Mouse (Mus musculus): ENCODE data around the gene Dcdc2b. TPM values are rescaled to one million over a fixed set of nuclear protein-coding genes. Genes with fewer than 3 reads are reported as not detected.

Gene Dcdc2b
- polyA plus RNA-seq, 1 experiment from 2014 or later = 1.2 TPM

- Histone ChIP-seq H3K9ac (ENCODE audit: low read depth, low read length) (peak within 1 kb of the TSS; percentile 41), H3K4me3 (ENCODE audit: low read depth, low read length) (peak within 1 kb of the TSS; percentile 70), H3K4me2 (replicated peaks; ENCODE audit: low read depth) (peak within 1 kb of the TSS; percentile 89), H3K9me3 (ENCODE audit: control insufficient read depth) (no peaks in the 10 kb centered on the region), H3K4me1 (replicated peaks; ENCODE audit: control insufficient read depth, insufficient read depth, low read length) (peaks cover 10% of the 10 kb centered on the region), H3K27ac (ENCODE audit: low read depth, low read length) (peak within 1 kb of the TSS; percentile 54), H3K27me3 (replicated peaks; ENCODE audit: control insufficient read depth, insufficient read depth, low read length) (no peaks in the 10 kb centered on the region), H3K36me3 (ENCODE audit: control insufficient read depth, insufficient read depth) (peaks cover 10% of the 10 kb centered on the region; the same call in 1 of the 2 replicates)
- peak; percentile 37 for TF ChIP-seq CTCF (IDR thresholded peaks at IDR 0.05; ENCODE audit: low read depth)
- peak; percentile 81 for ATAC-seq
- 3% methylated on average over 43 of the region's 44 CpGs for WGBS
These were observed 5.0 kb upstream of the Dcdc2b start, which contains the start of gene Iqcc for GRCm38 (mm10) chr4:129618786-129619691. Gene Iqcc (minus strand): TSS chr4:129619099.

GRCm38 (mm10) chr4:129618031-129618430, 4.0 kb upstream of the Dcdc2b start:
- peak overlapping the region; percentile 41; the same call in 1 of the 2 replicates for H3K9ac ChIP-seq (ENCODE audit: low read depth, low read length)
- WGBS = 95% methylated on average over 5 of the region's 5 CpGs
- peak overlapping the region; percentile 54; the same call in 1 of the 2 replicates for H3K27ac ChIP-seq (ENCODE audit: low read depth, low read length)
- no peak for ATAC-seq
- H3K4me3 ChIP-seq (ENCODE audit: low read depth, low read length) = peak overlapping the region; percentile 70
- H3K9me3 ChIP-seq (ENCODE audit: control insufficient read depth) = no peaks in the 10 kb centered on the region
- H3K36me3 ChIP-seq (ENCODE audit: control insufficient read depth, insufficient read depth) = peaks cover 10% of the 10 kb centered on the region; the same call in 1 of the 2 replicates
- H3K4me1 ChIP-seq (replicated peaks; ENCODE audit: control insufficient read depth, insufficient read depth, low read length) = peaks cover 10% of the 10 kb centered on the region
- TF ChIP-seq CTCF (IDR thresholded peaks at IDR 0.05; ENCODE audit: low read depth) = no peak
- H3K4me2 ChIP-seq (replicated peaks; ENCODE audit: low read depth) = peak overlapping the region; percentile 89
- no peaks in the 10 kb centered on the region for H3K27me3 ChIP-seq (replicated peaks; ENCODE audit: control insufficient read depth, insufficient read depth, low read length)

DNA sequence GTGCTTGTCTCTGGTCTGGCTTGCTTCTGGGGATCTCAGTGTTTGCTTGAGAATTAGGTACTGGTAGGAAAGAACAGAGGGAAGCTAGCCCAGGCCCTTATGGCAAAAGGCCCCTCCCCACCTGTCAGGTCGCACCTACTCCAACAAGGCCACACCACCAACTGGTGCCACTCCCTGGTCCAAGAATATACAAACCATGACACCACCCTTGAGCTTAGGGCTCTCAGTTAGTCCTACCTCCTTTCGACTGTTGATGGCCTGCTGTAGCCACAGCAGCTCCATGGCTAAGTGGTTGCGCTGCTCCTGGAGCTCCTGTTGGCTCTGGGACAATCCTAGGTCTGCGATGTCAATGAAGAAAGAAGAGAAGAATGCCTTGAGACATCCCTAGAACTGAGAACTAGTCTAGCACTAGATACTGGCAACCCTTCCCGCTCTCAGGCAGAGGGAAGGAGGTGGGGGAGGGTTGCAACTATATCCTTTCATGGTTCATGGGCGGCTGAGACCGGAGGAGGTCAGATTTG, 3.1 kb upstream of the Dcdc2b start:
- H3K4me3 ChIP-seq (ENCODE audit: low read depth, low read length) = no peak overlapping the region
- no peak for ATAC-seq
- no peak overlapping the region for H3K9ac ChIP-seq (ENCODE audit: low read depth, low read length)
- H3K4me2 ChIP-seq (replicated peaks; ENCODE audit: low read depth) = no peak overlapping the region
- WGBS = 93% methylated on average over 7 of the region's 7 CpGs
- no peaks in the 10 kb centered on the region for H3K27me3 ChIP-seq (replicated peaks; ENCODE audit: control insufficient read depth, insufficient read depth, low read length)
- H3K4me1 ChIP-seq (replicated peaks; ENCODE audit: control insufficient read depth, insufficient read depth, low read length) = peaks cover 6% of the 10 kb centered on the region
- H3K27ac ChIP-seq (ENCODE audit: low read depth, low read length) = no peak overlapping the region
- TF ChIP-seq CTCF (IDR thresholded peaks at IDR 0.05; ENCODE audit: low read depth) = no peak
- no peaks in the 10 kb centered on the region for H3K9me3 ChIP-seq (ENCODE audit: control insufficient read depth)
- H3K36me3 ChIP-seq (ENCODE audit: control insufficient read depth, insufficient read depth) = peaks cover 10% of the 10 kb centered on the region; the same call in 1 of the 2 replicates

DNA sequence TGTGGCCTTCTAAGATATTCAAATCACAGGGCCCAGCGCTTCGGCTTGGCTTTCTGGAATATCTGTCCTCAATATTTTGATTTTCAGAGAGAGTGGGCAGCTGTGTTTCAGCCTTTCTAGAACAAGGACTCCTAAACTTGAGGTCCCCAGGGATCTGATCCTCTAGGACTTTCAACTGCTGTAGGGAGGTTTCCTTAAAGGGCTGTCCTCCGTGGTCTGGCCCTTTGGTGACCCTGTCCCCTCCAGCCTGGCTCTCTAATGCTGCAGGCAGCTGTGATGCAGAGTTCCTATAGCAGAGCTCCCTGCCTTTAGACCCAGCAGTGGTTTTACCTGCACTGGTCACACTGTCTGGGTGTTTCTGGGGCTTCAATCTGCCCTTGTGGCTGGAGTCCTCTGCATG, 2.6 kb upstream of the Dcdc2b start:
- 81% methylated on average over 3 of the region's 3 CpGs for WGBS
- no peak overlapping the region for H3K27ac ChIP-seq (ENCODE audit: low read depth, low read length)

DNA sequence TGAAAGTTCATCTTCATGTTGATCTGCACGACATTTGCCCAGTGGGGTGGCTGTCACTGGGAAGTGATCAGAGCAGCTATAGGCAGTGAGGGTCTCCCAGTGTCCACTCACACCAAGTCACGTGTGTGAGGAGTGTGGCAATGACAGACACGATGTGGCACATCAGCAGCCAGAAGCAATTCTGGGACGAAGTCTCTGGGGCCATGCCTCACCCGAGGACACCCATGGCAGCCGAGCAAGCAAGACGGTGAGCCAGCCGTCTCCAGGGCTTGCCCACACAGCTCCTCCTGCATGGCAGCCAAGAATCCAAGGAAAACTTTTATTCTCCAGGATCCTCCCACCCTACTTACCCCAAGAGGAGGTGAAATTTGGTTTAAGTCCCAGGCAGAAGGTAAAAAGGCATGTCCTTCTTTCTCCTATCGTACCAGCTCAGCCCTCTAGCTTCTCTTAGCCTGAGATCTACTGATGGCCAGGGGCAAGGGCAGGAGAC, 1.8 kb upstream of the Dcdc2b start:
- 91% methylated on average over 9 of the region's 9 CpGs for WGBS
- Histone ChIP-seq H3K4me1 (replicated peaks; ENCODE audit: control insufficient read depth, insufficient read depth, low read length) (peaks cover 6% of the 10 kb centered on the region), H3K9me3 (ENCODE audit: control insufficient read depth) (no peaks in the 10 kb centered on the region), H3K27ac (ENCODE audit: low read depth, low read length) (no peak overlapping the region), H3K4me3 (ENCODE audit: low read depth, low read length) (no peak overlapping the region), H3K4me2 (replicated peaks; ENCODE audit: low read depth) (no peak overlapping the region), H3K9ac (ENCODE audit: low read depth, low read length) (no peak overlapping the region), H3K27me3 (replicated peaks; ENCODE audit: control insufficient read depth, insufficient read depth, low read length) (no peaks in the 10 kb centered on the region), H3K36me3 (ENCODE audit: control insufficient read depth, insufficient read depth) (peaks cover 10% of the 10 kb centered on the region; the same call in 1 of the 2 replicates)
- TF ChIP-seq CTCF (IDR thresholded peaks at IDR 0.05; ENCODE audit: low read depth) = no peak
- ATAC-seq = no peak

More for the DNA sequence above, 2.6 kb upstream of the Dcdc2b start:
- peaks cover 10% of the 10 kb centered on the region; the same call in 1 of the 2 replicates for H3K36me3 ChIP-seq (ENCODE audit: control insufficient read depth, insufficient read depth)
- TF ChIP-seq CTCF (IDR thresholded peaks at IDR 0.05; ENCODE audit: low read depth) = no peak
- H3K4me3 ChIP-seq (ENCODE audit: low read depth, low read length) = no peak overlapping the region
- peaks cover 6% of the 10 kb centered on the region for H3K4me1 ChIP-seq (replicated peaks; ENCODE audit: control insufficient read depth, insufficient read depth, low read length)
- H3K9me3 ChIP-seq (ENCODE audit: control insufficient read depth) = no peaks in the 10 kb centered on the region
- H3K9ac ChIP-seq (ENCODE audit: low read depth, low read length) = no peak overlapping the region
- no peaks in the 10 kb centered on the region for H3K27me3 ChIP-seq (replicated peaks; ENCODE audit: control insufficient read depth, insufficient read depth, low read length)
- no peak for ATAC-seq
- no peak overlapping the region for H3K4me2 ChIP-seq (replicated peaks; ENCODE audit: low read depth)

DNA sequence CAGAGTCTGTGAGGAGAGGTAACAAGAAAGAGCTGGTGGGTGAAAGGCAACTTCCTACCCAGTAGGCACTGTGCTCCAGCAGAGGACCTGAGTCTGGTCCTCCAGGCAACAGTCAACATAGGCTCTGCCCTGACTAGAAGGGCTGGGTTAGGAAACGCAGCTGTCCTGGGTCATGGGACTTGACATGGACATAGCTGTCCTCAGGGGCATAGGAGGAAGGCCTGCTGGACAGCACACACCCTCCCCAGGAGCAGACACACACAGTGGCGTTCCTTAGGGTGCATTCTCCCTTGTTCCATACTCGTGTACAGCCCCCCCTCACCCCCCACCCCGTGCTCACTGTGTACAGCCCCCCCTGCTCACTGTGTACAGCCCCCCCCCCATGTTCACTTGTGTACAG, 3.6 kb downstream of the Dcdc2b start:
- H3K36me3 ChIP-seq (ENCODE audit: control insufficient read depth, insufficient read depth) = peaks cover 34% of the 10 kb centered on the region
- no peaks in the 10 kb centered on the region for H3K9me3 ChIP-seq (ENCODE audit: control insufficient read depth)
- no peaks in the 10 kb centered on the region for H3K4me1 ChIP-seq (replicated peaks; ENCODE audit: control insufficient read depth, insufficient read depth, low read length)
- H3K27ac ChIP-seq (ENCODE audit: low read depth, low read length) = no peak overlapping the region
- no peaks in the 10 kb centered on the region for H3K27me3 ChIP-seq (replicated peaks; ENCODE audit: control insufficient read depth, insufficient read depth, low read length)
- TF ChIP-seq CTCF (IDR thresholded peaks at IDR 0.05; ENCODE audit: low read depth) = no peak
- WGBS = 58% methylated on average over 4 of the region's 4 CpGs
- no peak overlapping the region for H3K9ac ChIP-seq (ENCODE audit: low read depth, low read length)
- H3K4me2 ChIP-seq (replicated peaks; ENCODE audit: low read depth) = no peak overlapping the region
- ATAC-seq = no peak
- H3K4me3 ChIP-seq (ENCODE audit: low read depth, low read length) = no peak overlapping the region
